Mouse (Mus musculus): ENCODE measurements around the gene Tm9sf4.

The Tm9sf4 gene

GRCm38 (mm10) chr2:153160844-153161683, at the start of gene Tm9sf4:
Gene Tm9sf4 (plus strand): TSS chr2:153161303.
- DNase-seq = peak; percentile 90 to 97

GRCm38 (mm10) chr2:153115679-153116081, 45.4 kb upstream of the Tm9sf4 start:
- no peak for DNase-seq

- DNase-seq = no peak
Observed at GRCm38 (mm10) chr2:153117051-153117486, 44.0 kb upstream of the Tm9sf4 start.

GRCm38 (mm10) chr2:153119488-153119887, 41.6 kb upstream of the Tm9sf4 start:
- no peak for DNase-seq

- no peak for DNase-seq
Observed at GRCm38 (mm10) chr2:153120126-153120525, 41.0 kb upstream of the Tm9sf4 start.

GRCm38 (mm10) chr2:153121821-153122615, 39.1 kb upstream of the Tm9sf4 start:
- no peak for DNase-seq

- DNase-seq = no peak
Observed at GRCm38 (mm10) chr2:153122701-153123100, 38.4 kb upstream of the Tm9sf4 start.

- DNase-seq = no peak
Observed at GRCm38 (mm10) chr2:153125875-153126274, 35.2 kb upstream of the Tm9sf4 start.

GRCm38 (mm10) chr2:153131019-153131418, 30.1 kb upstream of the Tm9sf4 start:
- DNase-seq = no peak

- DNase-seq = no peak
Observed at GRCm38 (mm10) chr2:153134237-153134636, 26.9 kb upstream of the Tm9sf4 start.

GRCm38 (mm10) chr2:153136211-153136610, 24.9 kb upstream of the Tm9sf4 start:
- DNase-seq = no peak

GRCm38 (mm10) chr2:153139158-153139557, 21.9 kb upstream of the Tm9sf4 start:
- DNase-seq = no peak

- no peak for DNase-seq
Observed at GRCm38 (mm10) chr2:153139996-153140613, 21.0 kb upstream of the Tm9sf4 start.

GRCm38 (mm10) chr2:153142620-153143199, 18.4 kb upstream of the Tm9sf4 start:
- DNase-seq = peak; percentile 57 to 72

GRCm38 (mm10) chr2:153145346-153145745, 15.8 kb upstream of the Tm9sf4 start:
- no peak for DNase-seq

- DNase-seq = no peak
Observed at GRCm38 (mm10) chr2:153147236-153147635, 13.9 kb upstream of the Tm9sf4 start.

GRCm38 (mm10) chr2:153147715-153148114, 13.4 kb upstream of the Tm9sf4 start:
- DNase-seq = peak; percentile 75 to 82

GRCm38 (mm10) chr2:153149742-153150141, 11.4 kb upstream of the Tm9sf4 start:
- DNase-seq = no peak

GRCm38 (mm10) chr2:153151026-153151425, 10.1 kb upstream of the Tm9sf4 start:
- no peak for DNase-seq

- peak; percentile 20 to 30 for DNase-seq
Observed at GRCm38 (mm10) chr2:153151926-153152665, 9.0 kb upstream of the Tm9sf4 start.

- DNase-seq = peak; percentile 46 to 52
Observed at GRCm38 (mm10) chr2:153153033-153153450, 8.1 kb upstream of the Tm9sf4 start.

- no peak for DNase-seq
Observed at GRCm38 (mm10) chr2:153157270-153157669, 3.8 kb upstream of the Tm9sf4 start.

All from cerebellum, postnatal 36 days (tissue).